Mouse (Mus musculus) heart, embryonic 15.5 days (tissue): ENCODE data around the gene Olfr644. TPM values are rescaled to one million over a fixed set of nuclear protein-coding genes. Genes with fewer than 3 reads are reported as not detected.

ENCODE experiments used
- ATAC-seq: fragments of 200-750 bp; cut with Nextera tagmentation; replicated peaks from 2 replicates; pipeline ENCODE4 v1.8.0; 2017; ENCODE audit warnings: low read depth, moderate TSS enrichment; ENCODE audit not compliant: insufficient number of reproducible peaks, insufficient read depth, low FRiP score
- H3K27ac ChIP-seq: fragments of 300-500 bp; sonication (generic); 2 replicates; pipeline ENCODE4 v1.5.1; 2015; ENCODE audit warnings: mild to moderate bottlenecking, inconsistent platforms
- H3K27me3 ChIP-seq: fragments of 300-500 bp; sonication (generic); 2 replicates; pipeline ENCODE4 v1.6.1; 2015; ENCODE audit warnings: inconsistent platforms
- H3K36me3 ChIP-seq: fragments of 300-500 bp; sonication (generic); 2 replicates; pipeline ENCODE4 v1.6.1; 2015; ENCODE audit warnings: mild to moderate bottlenecking, inconsistent platforms
- H3K4me1 ChIP-seq: fragments of 300-500 bp; sonication (generic); replicated peaks from 2 replicates; pipeline ENCODE4 v1.6.1; 2015; ENCODE audit warnings: inconsistent platforms
- H3K4me2 ChIP-seq: fragments of 300-500 bp; sonication (generic); 2 replicates; pipeline ENCODE4 v1.6.1; 2015; ENCODE audit warnings: inconsistent platforms, mild to moderate bottlenecking, moderate library complexity
- H3K4me3 ChIP-seq: fragments of 300-500 bp; sonication (generic); 2 replicates; pipeline ENCODE4 v1.5.1; 2015; ENCODE audit warnings: mild to moderate bottlenecking, inconsistent platforms
- H3K9ac ChIP-seq: fragments of 300-500 bp; sonication (generic); 2 replicates; pipeline ENCODE4 v1.6.1; 2015; ENCODE audit warnings: mild to moderate bottlenecking, inconsistent platforms
- H3K9me3 ChIP-seq: fragments of 300-500 bp; sonication (generic); replicated peaks from 2 replicates; pipeline ENCODE4 v1.6.1; 2016; ENCODE audit warnings: inconsistent platforms
- WGBS: fragments of 180-500 bp; shearing (Covaris S2); methylation state at CpG from one replicate; pipeline ENCODE4 v1.1.7; 2015; ENCODE audit warnings: mixed read lengths; 5-methylcytosine and 5-hydroxymethylcytosine counted together
- polyA plus RNA-seq: library from polyadenylated mRNA; unstranded; fragments of >200 nt; fragmentation: Nextera tagmentation; extraction: Ambion mirVana; gene quantifications from 2 replicates; pipeline ENCODE4 v1.2.1, GENCODE M21; 2015

Gene Olfr644
- polyA plus RNA-seq, 1 experiment from 2014 or later, result not detected

GRCm38 (mm10) chr7:104018953-104019352, 52.7 kb downstream of the Olfr644 start:
- H3K36me3 ChIP-seq, result no peaks in the 10 kb centered on the region
- no peak overlapping the region for H3K9ac ChIP-seq
- no peak overlapping the region for H3K27ac ChIP-seq
- no peaks in the 10 kb centered on the region for H3K4me1 ChIP-seq
- no peaks in the 10 kb centered on the region for H3K9me3 ChIP-seq
- no peak overlapping the region for H3K4me3 ChIP-seq
- H3K27me3 ChIP-seq, result no peaks in the 10 kb centered on the region
- no peak for ATAC-seq
- no peak overlapping the region for H3K4me2 ChIP-seq
- WGBS, result 71% methylated on average over 1 of the region's 1 CpGs

GRCm38 (mm10) chr7:104017203-104017602, 54.5 kb downstream of the Olfr644 start, which contains the start of gene Olfr639:
Gene Olfr639 (minus strand): TSS chr7:104017303.
- H3K27me3 ChIP-seq, result no peaks in the 10 kb centered on the region
- no peak for ATAC-seq
- H3K9ac ChIP-seq, result no peak within 1 kb of the TSS
- no peak within 1 kb of the TSS for H3K4me2 ChIP-seq
- no peaks in the 10 kb centered on the region for H3K4me1 ChIP-seq
- H3K9me3 ChIP-seq, result no peaks in the 10 kb centered on the region
- H3K36me3 ChIP-seq, result no peaks in the 10 kb centered on the region
- H3K4me3 ChIP-seq, result no peak within 1 kb of the TSS
- H3K27ac ChIP-seq, result no peak within 1 kb of the TSS

Other genes starting within 250 kb of the Olfr644 start
- 40,231 and 44,289 TPM in 2 replicates for gene Hbb-bs, start 243.8 kb downstream of the Olfr644 start, polyA plus RNA-seq
- gene Hbb-bh2, start 231.3 kb downstream of the Olfr644 start, polyA plus RNA-seq, result not detected in 2 replicates
- 7.6 and 12.8 TPM in 2 replicates for gene Hbb-bh1, start 228.7 kb downstream of the Olfr644 start, polyA plus RNA-seq
- 765 and 1,617 TPM in 2 replicates for gene Hbb-y, start 218.7 kb downstream of the Olfr644 start, polyA plus RNA-seq
- gene Olfr66, start 185.6 kb downstream of the Olfr644 start, polyA plus RNA-seq, result not detected in 2 replicates
- gene Olfr64, start 177.4 kb downstream of the Olfr644 start, polyA plus RNA-seq, result not detected in 2 replicates
- gene Olfr65, start 168.4 kb downstream of the Olfr644 start, polyA plus RNA-seq, result not detected in 2 replicates
- gene Olfr631, start 143.0 kb downstream of the Olfr644 start, polyA plus RNA-seq, result not detected in 2 replicates
- gene Olfr632, start 137.5 kb downstream of the Olfr644 start, polyA plus RNA-seq, result not detected in 2 replicates
- not detected in 2 replicates for gene Olfr633, start 127.4 kb downstream of the Olfr644 start, polyA plus RNA-seq
- gene Olfr635, start 100.7 kb downstream of the Olfr644 start, polyA plus RNA-seq, result not detected in 2 replicates
- gene Olfr638, start 73.1 kb downstream of the Olfr644 start, polyA plus RNA-seq, result not detected in 2 replicates
- gene Olfr639, start 54.6 kb downstream of the Olfr644 start, polyA plus RNA-seq, result not detected in 2 replicates
- gene Olfr640, start 46.3 kb downstream of the Olfr644 start, polyA plus RNA-seq, result not detected in 2 replicates
- gene Olfr641, start 36.4 kb downstream of the Olfr644 start, polyA plus RNA-seq, result not detected in 2 replicates
- gene Olfr642, start 19.2 kb downstream of the Olfr644 start, polyA plus RNA-seq, result not detected in 2 replicates
- gene 4930516K23Rik, start 10.4 kb downstream of the Olfr644 start, polyA plus RNA-seq, result not detected in 2 replicates
- gene Olfr645, start 13.6 kb upstream of the Olfr644 start, polyA plus RNA-seq, result not detected in 2 replicates
- gene Olfr646, start 33.0 kb upstream of the Olfr644 start, polyA plus RNA-seq, result not detected in 2 replicates
- not detected in 2 replicates for gene Ubqln5, start 58.0 kb upstream of the Olfr644 start, polyA plus RNA-seq
- gene Olfr643, start 65.5 kb upstream of the Olfr644 start, polyA plus RNA-seq, result not detected in 2 replicates
- not detected in 2 replicates for gene Ubqln3, start 71.4 kb upstream of the Olfr644 start, polyA plus RNA-seq
- gene Ubqlnl, start 78.7 kb upstream of the Olfr644 start, polyA plus RNA-seq, result not detected in 2 replicates
- gene Olfm5, start 93.0 kb upstream of the Olfr644 start, polyA plus RNA-seq, result 0.18 TPM in 1 of 2 replicates, not detected in the other
- 0.16 and 0.25 TPM in 2 replicates for gene Olfr648, start 111.5 kb upstream of the Olfr644 start, polyA plus RNA-seq
- gene Olfr649, start 124.1 kb upstream of the Olfr644 start, polyA plus RNA-seq, result not detected in 2 replicates
- gene Trim6, start 146.9 kb upstream of the Olfr644 start, polyA plus RNA-seq, result 1.7 and 1.9 TPM in 2 replicates
- gene Trim34a, start 172.6 kb upstream of the Olfr644 start, polyA plus RNA-seq, result 2.7 and 3.0 TPM in 2 replicates
- gene Trim5, start 216.2 kb upstream of the Olfr644 start, polyA plus RNA-seq, result 0.48 and 0.72 TPM in 2 replicates
- 8.6 and 10.1 TPM in 2 replicates for gene Trim12a, start 243.6 kb upstream of the Olfr644 start, polyA plus RNA-seq